Mouse (Mus musculus) MEL (cell line): ENCODE results near the gene Zcchc24. TPM values are rescaled to one million over a fixed set of nuclear protein-coding genes. Genes with fewer than 3 reads are reported as not detected.

Experiments used
- DNase-seq: peaks from one replicate; pipeline ENCODE4 v3.0.0; 2011; ENCODE audit warnings: low read depth, low spot score
- H3K27ac ChIP-seq: 2 replicates; pipeline ENCODE4 v1.5.1; 2012; ENCODE audit warnings: low read depth, mild to moderate bottlenecking, control low read depth, low read length, moderate library complexity; ENCODE audit not compliant: control insufficient read depth
- H3K27me3 ChIP-seq, 2 experiments: fragments of 150-350 bp in 1 of 2; sonication (generic) in 1 of 2; 2 replicates each; pipeline ENCODE4 v1.6.1; 2012; ENCODE audit warnings: low read length in 2 of 2, mild to moderate bottlenecking in 2 of 2, improper control_type of control experiment in 1 of 2, moderate library complexity in 1 of 2; ENCODE audit not compliant: insufficient read depth in 2 of 2, control insufficient read depth in 1 of 2
- H3K36me3 ChIP-seq, 2 experiments: 2 replicates each; pipeline ENCODE4 v1.6.1; 2012 to 2014; ENCODE audit warnings: low read length in 2 of 2, improper control_type of control experiment in 1 of 2, inconsistent platforms in 1 of 2, mild to moderate bottlenecking in 1 of 2; ENCODE audit not compliant: insufficient read depth in 2 of 2, control insufficient read depth in 1 of 2
- H3K4me1 ChIP-seq, 2 experiments: fragments of 150-350 bp in 1 of 2; sonication (generic) in 1 of 2; 2 replicates each; pipeline ENCODE4 v1.6.1; 2012; ENCODE audit warnings: low read length in 2 of 2, improper control_type of control experiment in 1 of 2, mild to moderate bottlenecking in 1 of 2; ENCODE audit not compliant: insufficient read depth in 2 of 2, control insufficient read depth in 1 of 2
- H3K4me3 ChIP-seq, 2 experiments: fragments of 150-350 bp in 1 of 2; sonication (generic) in 1 of 2; 2 replicates each; pipeline ENCODE4 v1.5.1; 2012; ENCODE audit warnings: low read depth in 2 of 2, low read length in 2 of 2, mild to moderate bottlenecking in 2 of 2, moderate library complexity in 2 of 2, control low read depth in 1 of 2, improper control_type of control experiment in 1 of 2; ENCODE audit not compliant: control insufficient read depth in 1 of 2, insufficient read depth in 1 of 2
- H3K79me2 ChIP-seq: 2 replicates; pipeline ENCODE4 v1.6.1; 2012; ENCODE audit warnings: mild to moderate bottlenecking, low read length, moderate library complexity; ENCODE audit not compliant: control insufficient read depth, poor library complexity, insufficient read depth
- H3K9ac ChIP-seq: 2 replicates; pipeline ENCODE4 v1.6.1; 2012; ENCODE audit warnings: low read depth, mild to moderate bottlenecking, control low read depth, low read length, moderate library complexity; ENCODE audit not compliant: control insufficient read depth, poor library complexity, severe bottlenecking
- H3K9me3 ChIP-seq: fragments of 150-350 bp; sonication (generic); replicated peaks from 2 replicates; pipeline ENCODE4 v1.6.1; 2012; ENCODE audit warnings: mild to moderate bottlenecking, low read length, improper control_type of control experiment, moderate library complexity; ENCODE audit not compliant: insufficient read depth
- CTCF ChIP-seq, 3 experiments: IDR thresholded peaks in 2 of 3; conservative IDR thresholded peaks in 1 of 3; 2 replicates each; pipeline ENCODE4 v1.5.1; 2011 to 2012; ENCODE audit warnings: low read length in 3 of 3, low read depth in 2 of 3, mild to moderate bottlenecking in 2 of 3, improper control_type of control experiment in 1 of 3, inconsistent platforms in 1 of 3, mixed read lengths in 1 of 3, moderate library complexity in 1 of 3; ENCODE audit not compliant: control insufficient read depth in 1 of 3, insufficient read depth in 1 of 3, poor library complexity in 1 of 3, severe bottlenecking in 1 of 3
- E2F4 ChIP-seq: IDR thresholded peaks from 2 replicates; pipeline ENCODE4 v1.6.1; 2011; ENCODE audit warnings: low read depth, low read length, improper control_type of control experiment, borderline replicate concordance
- ELF1 ChIP-seq: IDR thresholded peaks from 2 replicates; pipeline ENCODE4 v1.6.1; 2014; ENCODE audit warnings: low read depth, mild to moderate bottlenecking, inconsistent platforms, low read length, improper control_type of control experiment, moderate library complexity
- GABPA ChIP-seq: IDR thresholded peaks from 2 replicates; pipeline ENCODE4 v1.6.1; 2012; ENCODE audit warnings: low read depth, mild to moderate bottlenecking, inconsistent platforms, low read length, improper control_type of control experiment, moderate library complexity
- HCFC1 ChIP-seq: IDR thresholded peaks from 2 replicates; pipeline ENCODE4 v1.6.1; 2012; ENCODE audit warnings: low read depth, mild to moderate bottlenecking, inconsistent platforms, low read length, improper control_type of control experiment, moderate library complexity
- KAT2A ChIP-seq: conservative IDR thresholded peaks from 2 replicates; pipeline ENCODE4 v1.6.1; 2012; ENCODE audit warnings: low read depth, low read length, improper control_type of control experiment, inconsistent platforms
- MAFK ChIP-seq: IDR thresholded peaks from 2 replicates; pipeline ENCODE4 v1.6.1; 2011; ENCODE audit warnings: low read depth, mild to moderate bottlenecking, low read length, improper control_type of control experiment, borderline replicate concordance
- MAX ChIP-seq: IDR thresholded peaks from 2 replicates; pipeline ENCODE4 v1.6.1; 2011; ENCODE audit warnings: low read length, improper control_type of control experiment
- MAZ ChIP-seq: IDR thresholded peaks from 2 replicates; pipeline ENCODE4 v1.6.1; 2012; ENCODE audit warnings: low read depth, mild to moderate bottlenecking, inconsistent platforms, low read length, improper control_type of control experiment
- MXI1 ChIP-seq: IDR thresholded peaks from 2 replicates; pipeline ENCODE4 v1.6.1; 2011; ENCODE audit warnings: mild to moderate bottlenecking, low read depth, low read length, improper control_type of control experiment
- MYB ChIP-seq: IDR thresholded peaks from 2 replicates; pipeline ENCODE4 v1.6.1; 2011; ENCODE audit warnings: mild to moderate bottlenecking, low read depth, low read length, improper control_type of control experiment
- NELFE ChIP-seq: IDR thresholded peaks from 2 replicates; pipeline ENCODE4 v1.6.1; 2011; ENCODE audit warnings: low read depth, low read length, improper control_type of control experiment
- NRF1 ChIP-seq: IDR thresholded peaks from 2 replicates; pipeline ENCODE4 v1.6.1; 2014; ENCODE audit warnings: low read depth, mild to moderate bottlenecking, inconsistent platforms, low read length, improper control_type of control experiment, moderate library complexity; ENCODE audit not compliant: poor library complexity, insufficient read depth, severe bottlenecking
- SIN3A ChIP-seq: IDR thresholded peaks from 2 replicates; pipeline ENCODE4 v1.6.1; 2012; ENCODE audit warnings: low read length, improper control_type of control experiment, inconsistent platforms
- TCF12 ChIP-seq: IDR thresholded peaks from 2 replicates; pipeline ENCODE4 v1.6.1; 2014; ENCODE audit warnings: low read depth, mild to moderate bottlenecking, inconsistent platforms, low read length, improper control_type of control experiment, moderate library complexity
- UBTF ChIP-seq: IDR thresholded peaks from 2 replicates; pipeline ENCODE4 v1.6.1; 2012; ENCODE audit warnings: low read depth, mild to moderate bottlenecking, inconsistent platforms, low read length, improper control_type of control experiment, moderate library complexity, borderline replicate concordance; ENCODE audit not compliant: insufficient read depth
- USF1 ChIP-seq: IDR thresholded peaks from 2 replicates; pipeline ENCODE4 v1.6.1; 2014; ENCODE audit warnings: low read depth, mild to moderate bottlenecking, inconsistent platforms, low read length, improper control_type of control experiment, moderate library complexity
- USF2 ChIP-seq, 2 experiments: IDR thresholded peaks; 2 replicates each; pipeline ENCODE4 v1.6.1; 2011 to 2012; ENCODE audit warnings: improper control_type of control experiment in 2 of 2, low read length in 2 of 2, borderline replicate concordance in 1 of 2, inconsistent platforms in 1 of 2, low read depth in 1 of 2, mild to moderate bottlenecking in 1 of 2; ENCODE audit not compliant: insufficient read depth in 1 of 2
- ZKSCAN1 ChIP-seq: IDR thresholded peaks from 2 replicates; pipeline ENCODE4 v1.6.1; 2012; ENCODE audit warnings: low read depth, mild to moderate bottlenecking, inconsistent platforms, low read length, improper control_type of control experiment, moderate library complexity
- ZMIZ1 ChIP-seq: IDR thresholded peaks from 2 replicates; pipeline ENCODE4 v1.6.1; 2012; ENCODE audit warnings: low read depth, mild to moderate bottlenecking, inconsistent platforms, low read length, improper control_type of control experiment, moderate library complexity
- polyA plus RNA-seq, 2 experiments: library from polyadenylated mRNA; stranded (reverse) in 1 of 2; unstranded in 1 of 2; fragments of >175 nt in 1 of 2; fragments of >200 nt in 1 of 2; gene quantifications; 2 replicates each; pipeline versions ENCODE4 v1.2.1 to v1.2.4; 2012; ENCODE audit warnings: low replicate concordance in 2 of 2, low read depth in 1 of 2; ENCODE audit not compliant: insufficient read length in 2 of 2, insufficient read depth in 1 of 2, missing spikeins in 1 of 2
- total RNA-seq: library from RNA; depleted of rRNA; stranded (reverse); fragments of 300-350 nt; gene quantifications from 2 replicates; pipeline ENCODE4 v1.2.3, GENCODE M21; 2012

Gene Zcchc24
- total and polyA plus RNA-seq, 3 experiments: 2.3 to 8.7 TPM; not detected in 1

DNA sequence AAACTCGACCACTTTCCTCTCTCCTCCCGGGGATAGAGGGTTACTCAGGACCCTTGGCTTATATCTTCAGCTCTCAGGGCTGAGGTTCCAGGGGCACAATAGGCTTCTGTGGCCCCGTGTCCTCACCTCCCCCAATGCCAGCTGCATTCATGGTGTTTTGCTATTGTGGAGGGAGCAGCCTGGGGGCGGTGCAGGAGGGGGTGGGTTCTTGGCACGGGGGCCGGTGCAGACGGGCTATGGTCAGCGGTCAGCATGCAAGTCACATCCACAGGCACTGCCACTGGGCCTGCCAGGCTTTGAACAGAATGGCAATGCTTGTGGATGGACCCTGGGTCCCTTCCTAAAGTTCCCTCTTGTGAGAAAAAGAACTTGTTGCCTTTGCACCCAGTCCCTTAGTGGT, 2.9 kb downstream of the Zcchc24 start:
- H3K4me1 ChIP-seq: peaks cover 9 to 11% of the 10 kb centered on the region in 2 experiments; a peak in 2 of 4 replicates
- peaks cover 0 to under 1% of the 10 kb centered on the region in 2 experiments; a peak in 1 of 4 replicates for H3K36me3 ChIP-seq
- no peak overlapping the region for H3K9ac ChIP-seq
- H3K27ac ChIP-seq: no peak overlapping the region
- H3K4me3 ChIP-seq: no peak overlapping the region
- H3K79me2 ChIP-seq: peaks cover 1% of the 10 kb centered on the region; the same call in 1 of the 2 replicates
- H3K9me3 ChIP-seq: no peaks in the 10 kb centered on the region
- no peaks in the 10 kb centered on the region for H3K27me3 ChIP-seq
- TF ChIP-seq KAT2A (no peak), HCFC1 (no peak), CTCF (IDR thresholded peaks at IDR 0.05 in 2 of 3, conservative IDR thresholded peaks at IDR 0.05 in 1 of 3; ENCODE audit: control insufficient read depth in 1 of 3, insufficient read depth in 1 of 3, low read depth in 2 of 3, low read length in 3 of 3, poor library complexity in 1 of 3, severe bottlenecking in 1 of 3) (no peak), MAFK (no peak), MAX (no peak), USF2 (IDR thresholded peaks at IDR 0.05; ENCODE audit: borderline replicate concordance in 1 of 2, insufficient read depth in 1 of 2, low read depth in 1 of 2, low read length in 2 of 2) (no peak), MYB (no peak), MAZ (no peak), TCF12 (no peak), GABPA (no peak), UBTF (no peak), NELFE (no peak), E2F4 (no peak), ZKSCAN1 (no peak), SIN3A (no peak), USF1 (no peak), MXI1 (no peak), NRF1 (no peak), ZMIZ1 (no peak)
- TF ChIP-seq, all 39 proteins: peak for 0
- no peak for DNase-seq

DNA sequence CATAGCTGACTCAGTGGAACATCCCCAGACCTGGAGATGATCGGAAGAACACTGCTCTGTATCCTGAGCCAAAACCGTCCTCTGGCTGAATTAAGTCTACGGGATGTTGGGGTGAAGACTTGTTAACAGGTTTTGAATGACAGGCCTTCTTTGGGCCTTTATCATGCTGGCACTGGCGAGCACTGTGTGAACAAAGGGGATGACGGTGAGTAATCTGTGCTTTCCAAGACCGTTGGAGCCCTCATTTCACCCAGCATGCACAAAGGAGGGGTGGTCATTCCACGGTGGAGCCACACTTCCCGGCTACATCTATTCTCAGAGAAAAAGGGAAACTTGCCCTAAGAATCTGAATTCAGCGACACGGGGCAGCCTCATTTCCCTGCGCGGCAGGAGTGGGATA, 3.7 kb downstream of the Zcchc24 start:
- Histone ChIP-seq H3K27me3 (no peaks in the 10 kb centered on the region), H3K79me2 (peaks cover 1% of the 10 kb centered on the region; the same call in 1 of the 2 replicates), H3K36me3 (peaks cover 0 to 2% of the 10 kb centered on the region in 2 experiments; a peak in 1 of 4 replicates), H3K9ac (no peak overlapping the region), H3K4me3 (no peak overlapping the region), H3K4me1 (peaks cover 9 to 15% of the 10 kb centered on the region in 2 experiments; a peak in 2 of 4 replicates), H3K9me3 (no peaks in the 10 kb centered on the region), H3K27ac (no peak overlapping the region)
- no peak for DNase-seq
- no peak for TF ChIP-seq ELF1
